Mouse (Mus musculus) ES-Bruce4 (cell line): Measurements from ENCODE around the gene Necab2.

Experiments
- CTCF ChIP-seq: IDR thresholded peaks from one replicate; pipeline ENCODE4 v1.8.1; 2011; ENCODE audit warnings: low read depth, low read length
- POLR2A ChIP-seq: IDR thresholded peaks from one replicate; pipeline ENCODE4 v1.8.1; 2011; ENCODE audit warnings: low read length; ENCODE audit not compliant: insufficient read depth

- TF ChIP-seq CTCF (no peak), POLR2A (no peak)
Measured at GRCm38 (mm10) chr8:119436331-119436730, 10.2 kb upstream of the Necab2 start.
